Mouse (Mus musculus): ENCODE measurements at regions not wholly inside any gene's neighbourhood (a gene's known extent, or its start where the extent isn't known, plus 50 kb on each side); places are given as distances from the start of the nearest gene placed in this dataset.

DNA sequence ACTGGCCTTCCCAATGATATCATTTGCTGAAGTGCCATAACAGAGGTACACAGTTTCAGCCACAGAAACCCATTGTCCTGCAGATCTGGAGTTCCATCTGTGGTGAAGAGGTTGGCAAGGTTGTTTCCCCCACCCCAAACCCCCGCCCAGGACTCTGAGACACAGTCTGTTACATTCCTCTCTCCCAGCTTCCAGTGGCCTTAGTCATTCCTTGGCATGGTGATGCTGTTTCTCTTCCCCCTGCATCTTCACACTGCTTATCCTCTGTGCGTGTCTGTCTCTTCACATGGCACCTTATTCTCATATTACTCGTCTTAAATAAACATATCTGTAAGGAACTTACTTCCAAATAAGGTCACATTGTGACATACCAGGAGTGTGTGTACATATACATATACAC lies 206.5 kb downstream of the Nfkbiz start:
- TF ChIP-seq CTCF (IDR thresholded peaks at IDR 0.05; ENCODE audit: low read depth, low read length): no peak
- no peak for TF ChIP-seq POLR2AphosphoS5 (IDR thresholded peaks at IDR 0.05; ENCODE audit: insufficient replicate concordance, low read depth, low read length)
- TF ChIP-seq GATA1 (IDR thresholded peaks at IDR 0.05; ENCODE audit: borderline replicate concordance, low read length): no peak
